Mouse (Mus musculus): Measurements from ENCODE around the gene Cops7a. TPM values are rescaled to one million over a fixed set of nuclear protein-coding genes. Genes with fewer than 3 reads are reported as not detected.

Cops7a gene
- total RNA-seq, 2 experiments from 2014 or later: 148 to 156 TPM

DNA sequence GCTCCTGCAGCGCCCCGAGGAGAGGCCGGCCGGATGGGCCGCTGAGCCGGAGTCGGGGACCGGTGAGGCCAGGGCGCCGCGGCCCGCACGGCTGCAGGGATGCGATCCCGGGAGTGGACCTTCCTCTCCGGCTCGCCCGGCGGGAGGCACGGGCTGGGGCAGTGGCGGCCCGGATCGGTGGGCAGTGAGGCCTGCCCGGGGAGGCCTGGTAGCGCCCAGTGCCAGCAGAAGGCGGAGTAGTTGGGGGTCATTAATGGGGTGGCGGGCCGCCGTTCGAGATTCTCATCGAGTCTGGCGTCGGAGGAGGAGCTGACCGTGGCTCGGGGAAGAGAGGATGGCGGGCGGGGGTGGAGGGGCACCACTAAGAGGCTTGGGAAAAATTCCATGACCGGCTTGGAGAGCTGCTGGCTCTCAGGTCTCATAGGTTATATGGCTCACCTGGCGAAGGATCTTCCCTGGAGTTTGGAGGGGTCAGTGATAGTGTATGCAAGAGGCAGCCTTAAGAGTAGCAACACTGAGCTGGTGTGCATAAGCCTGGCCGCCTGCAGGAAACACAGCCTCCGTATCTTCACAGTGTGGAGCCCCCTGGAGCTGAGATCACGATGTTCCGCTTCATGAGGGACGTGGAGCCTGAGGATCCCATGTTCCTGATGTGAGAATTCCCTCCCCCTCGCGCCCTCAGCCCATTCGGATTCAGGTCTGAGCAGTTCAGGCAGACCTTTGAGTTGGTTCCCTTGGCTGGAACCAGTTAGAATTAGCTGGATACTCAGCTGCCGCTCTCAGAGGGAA, 33.6 kb downstream of the Cops7a start:
- intact Hi-C loops (cut with DNase I): loop anchor here (1.0 to 5.0 kb wide), 4 partner anchors 13 to 156 kb away; partner anchors contain the start of genes Cops7a and Pianp
- peak overlapping the region; percentile 98 for H3K4me3 ChIP-seq
- DNase-seq (ENCODE audit: extremely low spot score in 1 of 2, low spot score in 2 of 2): peak in 1 of 2 experiments; percentile 49
- peak; percentile 17; the same call in 1 of the 2 replicates for TF ChIP-seq CTCF (IDR thresholded peaks at IDR 0.05)
- H3K27ac ChIP-seq: peak overlapping the region; percentile 91

DNA sequence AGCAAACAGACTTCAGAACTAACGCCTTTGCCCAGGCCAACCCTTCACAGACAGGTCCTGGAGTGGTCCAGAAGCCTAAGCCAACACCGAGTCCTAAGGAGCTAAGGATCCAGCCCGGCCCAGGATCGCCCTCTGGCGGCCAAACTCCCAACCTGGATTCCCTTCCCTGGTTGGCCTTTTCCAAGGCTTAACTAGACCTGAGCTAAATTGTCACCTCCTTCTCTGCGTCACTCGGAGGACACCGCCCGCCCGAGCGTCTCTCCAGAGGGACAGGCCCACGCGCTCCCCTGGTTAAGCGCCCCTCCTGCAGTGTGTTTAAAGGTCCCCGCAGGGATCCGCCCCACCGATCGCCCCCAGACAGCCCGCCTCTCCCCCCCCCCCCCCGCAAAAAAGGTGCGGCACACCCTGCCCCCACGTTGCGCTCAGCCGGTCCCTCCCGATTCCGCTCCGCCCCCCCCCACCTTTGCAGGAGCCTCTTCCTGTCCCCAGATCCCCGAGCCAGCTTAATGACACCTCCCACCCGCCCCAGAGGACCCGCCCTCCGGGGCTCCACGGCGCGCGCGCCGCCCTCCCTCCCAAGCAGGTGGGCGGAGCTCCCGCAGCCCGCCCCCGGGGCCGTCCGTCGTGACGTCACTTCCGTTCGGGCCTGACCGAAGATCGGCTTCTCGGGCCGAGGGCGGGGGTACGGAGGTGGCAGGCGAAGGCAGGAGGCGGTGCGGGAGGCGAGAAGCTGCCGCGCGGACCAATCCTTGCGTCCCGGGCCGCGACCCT, 34.4 kb downstream of the Cops7a start, which contains the start of gene Mlf2:
TSS of gene Mlf2 (plus strand) at position 633 of the 771 bp plus-strand sequence.
- intact Hi-C loops (cut with DNase I): loop anchor here (1.0 to 5.0 kb wide), 6 partner anchors 13 to 156 kb away; partner anchors contain the start of genes Cops7a and Pianp
- DNase-seq (ENCODE audit: extremely low spot score in 1 of 2, low spot score in 2 of 2): peak; percentile 99
- peak; percentile 98 for TF ChIP-seq CTCF (IDR thresholded peaks at IDR 0.05)
- H3K4me3 ChIP-seq: peak within 1 kb of the TSS; percentile 98
- peak within 1 kb of the TSS; percentile 91 for H3K27ac ChIP-seq

- no peak for DNase-seq (ENCODE audit: extremely low spot score in 1 of 2, low spot score in 2 of 2)
- H3K27ac ChIP-seq: peak overlapping the region; percentile 91
- intact Hi-C loops (cut with DNase I): loop anchor here (1.0 to 5.0 kb wide), 5 partner anchors 27 to 157 kb away; partner anchors contain the start of genes Cops7a and Pianp
- TF ChIP-seq CTCF (IDR thresholded peaks at IDR 0.05): no peak
- peak overlapping the region; percentile 98 for H3K4me3 ChIP-seq
Measured at GRCm38 (mm10) chr6:124930231-124930630, 35.1 kb downstream of the Cops7a start.

GRCm38 (mm10) chr6:124925941-124926340, 39.4 kb downstream of the Cops7a start:
- no peak for TF ChIP-seq CTCF (IDR thresholded peaks at IDR 0.05)
- no peak overlapping the region for H3K4me3 ChIP-seq
- H3K27ac ChIP-seq: no peak overlapping the region
- no peak for DNase-seq (ENCODE audit: extremely low spot score in 1 of 2, low spot score in 2 of 2)
- intact Hi-C loops (cut with DNase I): no loop called here

DNA sequence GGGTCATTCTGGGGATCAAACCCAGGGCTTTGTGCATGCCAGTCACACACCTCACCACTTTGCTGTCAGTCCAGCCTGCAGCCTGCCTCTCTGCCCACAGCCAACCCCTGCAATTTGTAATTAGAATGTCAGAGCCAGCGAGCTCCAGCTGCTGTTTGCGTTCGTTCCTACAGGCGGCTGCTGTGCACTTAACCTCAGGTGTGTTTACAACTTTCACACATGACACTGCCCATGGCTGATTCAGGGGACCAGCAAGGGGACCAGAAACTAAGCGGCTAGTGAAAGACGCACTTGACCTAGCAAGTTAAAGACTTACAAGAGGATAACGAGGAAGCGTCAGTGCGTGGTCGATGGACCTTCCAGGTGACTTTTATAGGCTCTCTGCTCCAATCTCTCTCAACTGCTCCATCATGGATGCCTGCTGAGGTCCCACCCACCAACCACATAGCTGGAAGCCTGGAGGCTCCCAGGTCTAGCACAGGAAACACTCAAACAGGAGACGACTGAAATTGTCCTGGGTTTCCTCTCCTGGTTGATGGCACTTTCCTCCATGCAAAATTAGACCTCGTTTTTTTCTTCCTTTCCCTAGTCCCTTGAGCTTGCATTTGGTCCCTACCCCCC, 40.1 kb downstream of the Cops7a start:
- no peak for TF ChIP-seq CTCF (IDR thresholded peaks at IDR 0.05)
- Histone ChIP-seq H3K27ac (no peak overlapping the region), H3K4me3 (no peak overlapping the region)
- DNase-seq (ENCODE audit: extremely low spot score in 1 of 2, low spot score in 2 of 2): no peak
- intact Hi-C loops (cut with DNase I): no loop called here

- intact Hi-C loops (cut with DNase I): no loop called here
- TF ChIP-seq CTCF (IDR thresholded peaks at IDR 0.05): no peak
- Histone ChIP-seq H3K4me3 (no peak overlapping the region), H3K27ac (peak overlapping the region; percentile 89)
- no peak for DNase-seq (ENCODE audit: extremely low spot score in 1 of 2, low spot score in 2 of 2)
Measured at GRCm38 (mm10) chr6:124921539-124921938, 43.8 kb downstream of the Cops7a start.

GRCm38 (mm10) chr6:124920318-124921085, 44.8 kb downstream of the Cops7a start:
- DNase-seq (ENCODE audit: extremely low spot score in 1 of 2, low spot score in 2 of 2): no peak
- Histone ChIP-seq H3K27ac (peak overlapping the region; percentile 89), H3K4me3 (peak overlapping the region; percentile 42)
- TF ChIP-seq CTCF (IDR thresholded peaks at IDR 0.05): no peak
- intact Hi-C loops (cut with DNase I): no loop called here

GRCm38 (mm10) chr6:124919695-124920317, 45.5 kb downstream of the Cops7a start, which contains the start of gene Ptms:
Gene Ptms, minus strand, starts transcription at chr6:124920103.
- no peak for TF ChIP-seq CTCF (IDR thresholded peaks at IDR 0.05)
- intact Hi-C loops (cut with DNase I): loop anchor here (5.0 kb wide), 1 partner anchor 167 kb away; no protein-coding TSS in a partner anchor
- H3K27ac ChIP-seq: peak within 1 kb of the TSS; percentile 89
- DNase-seq (ENCODE audit: extremely low spot score in 1 of 2, low spot score in 2 of 2): peak; percentile 87 to 92
- H3K4me3 ChIP-seq: peak within 1 kb of the TSS; percentile 42

DNA sequence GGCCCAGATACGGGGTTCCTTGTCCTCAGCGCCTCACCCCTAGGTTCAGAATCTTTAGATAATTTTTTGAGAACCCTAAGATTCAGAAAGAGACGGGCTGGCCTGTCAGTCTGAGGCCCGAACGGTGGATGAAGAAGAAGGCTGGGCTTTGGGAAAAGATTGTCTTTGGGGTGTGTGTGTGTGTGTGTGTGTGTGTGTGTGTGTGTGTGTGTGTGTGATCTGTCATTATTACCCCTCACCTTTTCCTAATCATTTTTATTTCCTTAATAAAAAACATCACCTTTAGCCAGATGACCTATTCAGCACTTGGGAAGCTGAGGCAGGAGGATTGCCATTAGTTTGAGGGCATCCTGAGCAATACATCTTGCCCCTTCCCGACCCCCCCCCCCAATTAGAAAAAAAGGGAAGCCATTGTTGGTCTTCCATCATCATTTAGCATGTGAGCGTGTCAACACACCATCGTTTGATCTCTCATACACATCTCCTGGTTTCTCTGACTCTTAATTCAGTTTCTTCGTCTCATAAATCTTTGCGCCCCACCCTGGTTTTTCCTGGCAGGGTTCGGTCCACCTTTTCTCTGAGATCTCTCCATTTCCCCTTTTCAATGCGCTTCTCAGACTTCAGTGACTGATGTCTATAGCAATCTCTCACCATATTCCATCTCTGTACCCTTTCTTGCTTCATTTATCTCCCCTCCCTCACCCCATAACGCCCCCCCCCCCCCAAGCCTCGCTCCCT, 46.3 kb downstream of the Cops7a start:
- no peak for DNase-seq (ENCODE audit: extremely low spot score in 1 of 2, low spot score in 2 of 2)
- H3K27ac ChIP-seq: peak overlapping the region; percentile 96
- intact Hi-C loops (cut with DNase I): loop anchor here (1.0 to 5.0 kb wide), 2 partner anchors 12 to 168 kb away; partner anchors contain the start of gene Mlf2
- peak overlapping the region; percentile 89 for H3K4me3 ChIP-seq
- no peak for TF ChIP-seq CTCF (IDR thresholded peaks at IDR 0.05)

DNA sequence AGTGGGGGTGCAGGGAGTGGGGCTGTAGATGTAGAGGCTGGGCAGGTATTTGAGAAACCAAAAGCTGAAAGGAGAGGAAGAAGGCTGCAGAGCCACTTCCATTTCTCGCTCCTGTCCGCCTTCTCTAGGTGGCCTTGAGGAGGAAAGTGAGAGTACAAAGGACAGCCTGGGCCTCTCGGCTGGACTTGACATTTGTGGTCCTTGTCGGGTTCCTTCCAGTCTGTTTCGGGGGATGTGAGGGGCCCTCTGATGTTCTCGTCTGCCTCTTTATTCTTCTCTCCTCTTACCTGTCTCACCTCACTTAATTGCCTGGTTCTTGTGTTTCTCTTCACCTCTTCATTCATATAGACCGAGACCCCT, 47.0 kb downstream of the Cops7a start:
- peak overlapping the region; percentile 89 for H3K4me3 ChIP-seq
- intact Hi-C loops (cut with DNase I): loop anchor here (1.0 to 5.0 kb wide), 2 partner anchors 13 to 169 kb away; partner anchors contain the start of gene Mlf2
- TF ChIP-seq CTCF (IDR thresholded peaks at IDR 0.05): no peak
- peak overlapping the region; percentile 96 for H3K27ac ChIP-seq
- no peak for DNase-seq (ENCODE audit: extremely low spot score in 1 of 2, low spot score in 2 of 2)
